Mouse (Mus musculus): ENCODE data around the gene R3hdm2.
A peak's percentile ranks its signal among the peaks of the same experiment; 100 is the strongest.

R3hdm2 gene

DNA sequence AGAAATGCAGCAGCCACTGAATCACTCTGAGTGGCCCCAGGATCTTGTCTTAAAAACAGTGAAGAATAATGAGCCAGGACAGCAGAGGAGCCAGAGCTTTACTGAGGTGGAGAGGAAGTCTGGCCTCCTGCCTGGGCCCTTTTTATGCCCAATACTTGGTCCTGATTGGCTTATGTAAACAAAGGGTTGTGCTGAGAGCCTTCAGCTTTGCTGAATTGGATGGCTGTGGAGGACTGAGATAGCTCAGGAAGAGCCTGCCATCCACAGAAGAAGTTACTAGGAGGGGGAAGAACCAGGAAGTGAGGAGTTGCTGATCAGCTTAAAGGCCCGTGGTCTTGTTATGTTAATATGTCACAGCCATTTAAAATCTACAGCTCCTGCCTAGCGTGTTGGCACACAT, 46.5 kb downstream of the R3hdm2 start:
- DNase-seq, result no peak

GRCm38 (mm10) chr10:127427107-127427506, 47.0 kb downstream of the R3hdm2 start:
- DNase-seq, result no peak

DNA sequence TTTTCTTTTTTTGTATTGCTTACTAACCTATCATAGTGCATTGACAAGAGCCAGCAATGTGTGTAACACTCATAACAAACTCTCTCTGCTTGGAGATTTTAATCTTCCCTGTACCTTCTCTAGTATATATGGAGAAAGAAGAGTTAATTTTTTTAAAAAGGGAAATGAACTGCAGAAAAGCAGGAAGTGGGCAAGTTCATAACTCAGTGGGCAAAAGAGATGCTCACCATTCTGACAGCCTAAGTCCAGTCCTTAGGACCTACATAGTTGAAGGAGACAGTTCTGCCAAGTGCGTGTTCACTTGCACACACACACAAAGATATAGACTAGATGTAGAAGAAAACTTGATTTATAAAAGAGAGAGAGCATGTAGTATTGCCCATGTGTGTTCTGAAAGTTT, 47.9 kb downstream of the R3hdm2 start:
- no peak for DNase-seq

DNA sequence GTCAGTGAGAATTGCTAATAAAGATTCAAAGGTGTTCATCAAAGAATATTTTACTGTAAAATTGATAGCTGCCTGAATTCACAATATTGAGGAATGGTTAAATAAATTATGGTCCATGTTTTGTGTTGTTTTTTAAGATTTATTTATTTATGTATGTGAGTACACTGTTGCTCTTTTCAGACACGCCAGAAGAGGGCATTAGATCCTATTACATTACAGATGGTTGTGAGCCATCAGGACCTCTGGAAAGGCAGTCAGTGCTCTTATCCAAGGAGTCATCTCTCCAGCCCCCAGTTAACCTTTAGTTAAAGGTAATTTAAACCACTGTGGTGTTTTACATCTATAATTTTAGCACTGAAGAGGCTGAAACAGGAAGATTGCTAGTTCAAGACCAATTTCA, 49.4 kb downstream of the R3hdm2 start:
- no peak for DNase-seq

GRCm38 (mm10) chr10:127432466-127432865, 52.3 kb downstream of the R3hdm2 start:
- no peak for DNase-seq

GRCm38 (mm10) chr10:127437354-127438113, 57.4 kb downstream of the R3hdm2 start:
- no peak for DNase-seq

DNA sequence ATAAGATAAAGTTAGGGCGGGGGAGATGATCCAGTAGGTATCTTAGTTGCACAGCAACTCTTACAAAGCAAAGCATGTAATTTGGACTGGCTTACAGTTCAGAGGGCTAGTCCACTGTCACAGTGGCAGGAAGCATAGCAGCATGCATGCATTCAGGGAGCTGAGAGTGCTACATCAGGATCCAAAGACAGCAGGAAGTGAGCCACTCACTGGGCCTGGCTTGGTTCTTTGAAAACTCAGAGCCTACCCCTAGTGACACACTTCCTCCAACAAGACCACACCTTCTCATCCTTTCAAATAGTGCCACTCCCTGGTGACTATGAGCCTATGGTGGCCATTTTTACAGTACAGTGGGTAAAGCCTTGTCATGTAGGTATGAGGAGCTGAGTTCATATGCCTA, 73.6 kb downstream of the R3hdm2 start:
- no peak for DNase-seq

DNA sequence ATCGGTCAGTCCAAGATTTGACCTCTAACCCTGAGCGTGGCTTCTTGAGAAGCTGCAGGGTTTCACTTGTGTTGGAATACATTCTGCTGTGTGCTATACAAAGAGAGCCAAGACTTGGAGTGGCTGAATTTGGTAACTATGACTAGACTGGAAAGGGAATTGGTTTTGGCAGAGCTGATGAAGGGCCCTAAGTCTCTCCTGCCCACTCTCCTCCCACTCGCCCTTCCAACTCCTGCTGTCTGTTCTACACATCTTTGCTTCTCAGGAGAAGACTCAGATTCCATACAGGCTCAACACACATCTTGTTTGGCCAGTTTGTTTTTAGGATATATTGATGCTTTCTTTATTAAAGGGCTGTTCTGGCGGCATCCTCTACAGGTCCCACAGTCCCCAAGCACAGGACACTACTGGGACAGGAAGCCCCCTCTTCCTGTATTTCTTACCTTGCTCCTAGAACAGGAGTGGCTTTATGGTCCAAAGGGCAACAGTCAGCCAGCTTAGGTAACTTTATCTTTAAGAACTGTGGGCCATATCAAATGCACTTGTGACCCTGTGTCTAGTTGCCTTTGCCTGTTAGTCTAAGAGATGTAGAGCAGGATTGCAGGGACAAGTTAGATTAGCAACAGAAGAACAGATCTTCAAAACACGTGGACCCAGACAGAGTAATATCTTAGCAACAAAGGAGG, 82.4 kb downstream of the R3hdm2 start:
- peak; percentile 55 for DNase-seq

GRCm38 (mm10) chr10:127471281-127471988, 91.3 kb downstream of the R3hdm2 start:
- DNase-seq, result no peak

DNA sequence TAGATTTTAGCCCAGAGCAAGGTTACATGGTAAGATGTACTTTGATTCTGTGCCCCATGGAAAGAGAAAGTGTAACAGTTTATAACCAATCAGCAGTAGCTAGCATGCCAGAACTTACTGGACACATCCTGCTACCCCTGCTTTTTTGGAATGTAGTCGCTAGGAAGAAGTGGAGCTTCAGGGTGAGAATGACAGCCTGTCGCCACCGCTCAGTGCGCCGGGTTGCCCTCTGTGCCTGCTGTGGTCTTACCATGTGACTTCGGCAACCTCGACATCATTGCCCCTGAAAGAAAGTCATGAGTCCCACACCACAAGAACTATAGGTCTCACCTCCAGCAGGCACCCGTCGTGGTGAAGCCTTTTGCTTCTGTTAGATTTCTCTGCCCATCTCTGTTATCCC, 92.6 kb downstream of the R3hdm2 start:
- DNase-seq, result no peak

DNA sequence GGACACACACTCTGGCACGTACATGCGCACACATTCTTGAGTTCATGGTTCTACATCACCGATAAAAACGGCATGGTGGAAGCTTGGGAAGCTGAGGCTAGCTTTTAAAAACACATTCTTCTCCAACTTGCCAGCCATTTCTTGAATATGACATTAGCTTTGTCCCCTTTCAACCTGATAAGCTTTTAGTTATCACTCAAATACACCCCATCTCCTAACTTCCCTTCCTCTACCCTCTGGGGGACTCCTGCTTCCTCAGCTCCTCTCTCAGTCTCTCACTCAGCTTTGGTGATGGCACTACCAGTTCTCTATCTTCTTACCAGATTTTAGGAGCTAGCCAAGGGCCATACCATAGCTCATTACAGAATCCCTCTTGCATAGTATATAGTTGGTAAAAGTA, 95.0 kb downstream of the R3hdm2 start:
- DNase-seq, result no peak

DNA sequence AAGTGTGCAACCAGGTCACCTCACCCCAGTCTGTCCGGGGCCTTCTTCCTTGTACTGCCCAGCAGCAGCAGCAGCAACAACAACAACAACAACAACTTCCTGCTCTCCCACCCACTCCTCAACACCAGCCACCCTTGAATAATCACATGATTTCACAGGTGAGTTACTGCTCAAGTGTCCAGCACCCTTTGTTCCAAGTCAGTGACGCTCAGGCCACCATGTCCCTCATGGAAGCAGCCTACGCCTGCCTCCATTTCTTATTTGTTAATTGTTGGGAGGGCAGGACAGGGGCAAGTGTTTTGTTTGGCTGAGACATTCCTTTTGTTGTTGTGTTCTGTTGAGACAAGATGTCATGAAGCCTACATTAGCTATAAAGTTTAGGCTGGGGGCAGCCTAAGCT, 96.4 kb downstream of the R3hdm2 start:
- DNase-seq, result no peak

- no peak for DNase-seq
These were observed 97.2 kb downstream of the R3hdm2 start for GRCm38 (mm10) chr10:127477301-127477700.

- DNase-seq, result no peak
These were observed 99.0 kb downstream of the R3hdm2 start for GRCm38 (mm10) chr10:127479131-127479530.

DNA sequence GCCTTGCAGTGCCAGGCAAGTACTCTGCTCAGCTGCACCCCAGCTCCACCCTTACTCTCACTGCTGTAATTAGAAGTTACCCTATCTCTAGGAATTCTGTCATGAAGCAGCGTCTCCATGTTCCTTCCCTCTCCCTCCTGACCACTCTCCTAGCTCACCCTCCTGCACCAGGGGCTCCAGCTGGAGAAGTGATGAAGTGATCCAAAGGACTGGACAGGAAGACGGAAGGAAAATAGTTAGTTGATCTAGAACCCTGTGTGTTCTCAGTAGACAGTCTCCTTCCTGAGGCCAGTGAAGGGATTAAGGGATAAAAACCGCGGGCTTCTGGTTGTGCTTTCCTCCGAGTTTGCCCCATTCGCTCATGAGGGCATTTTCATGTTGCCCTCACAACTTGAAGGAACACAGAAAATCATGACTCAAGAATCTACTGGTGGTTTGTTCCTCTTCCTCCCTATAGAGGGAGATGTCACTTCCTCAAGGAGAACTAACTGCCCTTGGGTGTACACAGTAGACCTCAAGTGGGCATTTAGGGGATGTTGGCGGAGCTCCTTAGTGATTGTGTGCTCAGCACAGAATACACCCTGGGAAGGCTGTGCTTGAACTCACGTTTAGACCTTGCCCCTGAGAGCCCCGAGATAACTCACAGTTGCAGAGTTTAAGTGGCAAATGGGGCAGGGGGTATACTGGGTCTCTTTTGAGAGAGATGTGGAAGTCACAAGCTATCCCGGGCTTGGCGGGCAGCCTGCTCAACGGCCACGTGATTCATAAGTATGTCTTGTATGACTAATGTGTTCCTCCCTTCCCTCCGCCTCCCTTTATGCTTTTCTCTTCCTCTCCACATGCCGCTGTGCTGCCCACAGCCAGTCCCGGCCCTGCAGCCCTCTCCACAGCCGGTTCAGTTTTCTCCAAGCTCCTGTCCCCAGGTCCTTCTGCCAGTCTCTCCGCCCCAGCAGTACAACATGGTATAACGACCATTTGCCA, 101.0 kb downstream of the R3hdm2 start:
- DNase-seq, result peak; percentile 71

- DNase-seq, result no peak
These were observed 105.1 kb downstream of the R3hdm2 start for GRCm38 (mm10) chr10:127485235-127485634.

DNA sequence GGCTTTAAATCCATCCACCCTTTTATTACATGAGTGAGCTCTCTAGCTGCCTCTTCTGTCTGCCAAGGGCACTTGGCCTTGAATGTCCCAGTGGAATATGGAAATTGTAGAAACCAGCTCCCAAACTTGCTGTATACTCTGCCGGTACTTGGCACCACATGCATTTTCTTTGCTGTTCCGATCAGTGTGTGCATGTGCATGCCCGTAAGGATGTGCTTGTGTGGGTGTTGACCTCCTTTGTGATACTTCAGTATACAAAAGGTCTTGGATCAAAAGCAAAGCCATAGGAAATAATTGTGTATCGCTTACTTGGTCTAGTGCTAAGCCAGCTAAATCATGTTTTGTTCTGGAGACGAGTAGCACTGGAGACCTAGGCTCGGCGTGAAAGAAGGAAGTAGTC, 108.7 kb downstream of the R3hdm2 start:
- DNase-seq, result no peak

DNA sequence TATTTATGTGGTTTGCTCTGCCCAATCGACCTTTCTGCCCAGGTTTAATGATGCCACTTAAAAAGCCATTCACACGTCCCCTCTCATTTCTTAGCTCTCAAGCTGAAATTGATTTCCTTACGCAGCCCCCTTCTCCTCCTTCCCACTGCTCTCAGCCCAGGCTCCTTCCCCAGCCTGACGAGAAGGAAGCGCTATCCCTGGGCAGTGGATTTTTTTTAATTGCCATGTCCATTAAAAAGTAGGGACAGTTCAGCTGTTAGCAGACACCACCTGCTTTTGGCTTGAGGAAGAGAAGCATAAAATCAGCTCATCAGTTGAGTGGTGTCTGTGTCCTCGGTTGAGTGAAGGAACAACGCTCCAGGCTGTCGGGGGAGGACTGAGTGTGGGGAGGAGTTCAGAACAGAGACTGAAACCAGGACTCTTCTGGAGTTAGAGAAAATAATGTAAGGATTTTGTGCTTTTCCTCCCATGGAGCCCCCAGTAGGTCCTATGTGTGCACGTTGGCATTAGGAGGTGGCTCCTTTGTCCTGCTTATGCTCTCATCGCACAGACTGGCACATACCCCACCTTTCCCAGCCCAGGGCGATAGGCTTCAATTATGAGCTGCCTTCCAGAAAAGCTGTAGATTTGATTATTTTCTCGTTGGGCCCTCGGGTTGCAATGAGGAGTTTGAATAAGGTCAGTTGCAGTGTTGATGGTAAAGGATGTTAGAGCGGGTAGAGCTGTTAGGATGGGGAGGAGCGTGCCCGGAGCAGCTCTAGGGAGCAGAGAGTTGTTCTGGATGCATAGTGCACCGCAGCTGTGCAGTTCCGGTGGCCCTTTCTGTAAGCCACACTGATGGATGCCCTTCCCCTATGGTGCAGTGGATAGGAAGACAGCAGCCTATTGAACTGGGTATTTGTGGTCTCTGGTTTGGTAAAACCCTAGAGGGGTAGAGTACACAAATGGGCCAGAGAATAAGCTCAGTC, 110.3 kb downstream of the R3hdm2 start:
- no peak for DNase-seq

DNA sequence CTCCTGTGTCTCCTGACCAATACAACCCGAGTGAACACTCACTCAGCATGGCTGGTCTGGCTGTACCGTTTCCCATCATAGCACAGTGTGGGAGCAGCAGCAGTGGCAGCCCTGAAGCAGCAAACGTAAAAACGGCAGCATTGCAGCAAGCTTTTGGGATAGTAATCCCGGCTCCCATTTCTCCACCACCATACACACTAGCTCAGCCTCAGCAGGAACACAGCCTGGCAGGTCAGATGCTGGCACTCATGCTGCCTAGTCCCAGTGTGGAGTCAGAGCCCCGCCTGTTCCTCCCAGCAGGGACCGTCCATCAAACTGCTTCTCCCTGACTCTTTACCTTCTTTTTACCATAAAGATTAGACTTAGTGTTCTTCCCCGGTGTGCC, 111.0 kb downstream of the R3hdm2 start:
- no peak for DNase-seq

DNA sequence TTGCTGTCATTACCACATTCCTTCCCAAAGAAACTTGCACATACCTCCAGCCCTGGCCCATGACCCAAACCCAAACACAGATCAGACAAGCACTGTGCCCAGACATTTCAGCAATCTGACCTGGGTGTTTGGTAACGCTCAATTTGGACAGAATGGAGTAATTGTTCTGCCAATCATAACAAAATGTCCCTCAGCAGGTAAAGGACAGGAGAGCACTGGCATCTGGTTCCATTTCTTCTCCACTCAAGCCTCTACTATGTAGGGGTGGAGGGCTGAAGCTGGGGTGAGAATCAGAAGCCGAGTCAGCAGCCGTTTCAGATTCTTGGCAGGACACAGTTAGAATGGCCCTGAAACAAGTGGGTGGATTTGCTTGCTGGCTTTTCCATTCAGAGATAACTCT, 112.0 kb downstream of the R3hdm2 start:
- no peak for DNase-seq

GRCm38 (mm10) chr10:127496156-127496555, 116.0 kb downstream of the R3hdm2 start:
- no peak for DNase-seq

GRCm38 (mm10) chr10:127499516-127499915, 119.4 kb downstream of the R3hdm2 start:
- DNase-seq, result no peak
